Mouse (Mus musculus) midbrain, postnatal 0 days (tissue): ENCODE data around the gene AW011738. TPM values are rescaled to one million over a fixed set of nuclear protein-coding genes. Genes with fewer than 3 reads are reported as not detected.

Experiments used
- ATAC-seq: fragments of 200-750 bp; cut with Nextera tagmentation; 2 replicates; pipeline ENCODE4 v1.8.0; 2017; ENCODE audit warnings: moderate number of reproducible peaks, mild to moderate bottlenecking, moderate TSS enrichment, moderate library complexity; ENCODE audit not compliant: low FRiP score
- DNase-seq: peaks from one replicate; pipeline ENCODE4 v3.0.0-alpha.2; 2015; ENCODE audit warnings: low spot score
- H3K27ac ChIP-seq: fragments of 300-500 bp; sonication (generic); 2 replicates; pipeline ENCODE4 v1.5.1; 2014; ENCODE audit warnings: low read depth, mild to moderate bottlenecking, low read length, mixed read lengths
- H3K27me3 ChIP-seq: fragments of 300-500 bp; sonication (generic); 2 replicates; pipeline ENCODE4 v1.6.1; 2014; ENCODE audit warnings: low read length, control low read depth, mixed read lengths; ENCODE audit not compliant: insufficient read depth
- H3K36me3 ChIP-seq: fragments of 300-500 bp; sonication (generic); 2 replicates; pipeline ENCODE4 v1.6.1; 2014; ENCODE audit warnings: low read length, control low read depth, mixed read lengths; ENCODE audit not compliant: insufficient read depth
- H3K4me1 ChIP-seq: fragments of 300-500 bp; sonication (generic); 2 replicates; pipeline ENCODE4 v1.6.1; 2014; ENCODE audit warnings: mild to moderate bottlenecking, control low read depth, antibody characterized with exemption, low read length, mixed read lengths; ENCODE audit not compliant: insufficient read depth
- H3K4me2 ChIP-seq: fragments of 300-500 bp; sonication (generic); 2 replicates; pipeline ENCODE4 v1.6.1; 2014; ENCODE audit warnings: low read depth, mild to moderate bottlenecking, low read length, mixed read lengths; ENCODE audit not compliant: poor library complexity, severe bottlenecking
- H3K4me3 ChIP-seq: fragments of 300-500 bp; sonication (generic); 2 replicates; pipeline ENCODE4 v1.5.1; 2014; ENCODE audit warnings: low read depth, mild to moderate bottlenecking, low read length, moderate library complexity
- H3K9ac ChIP-seq: fragments of 300-500 bp; sonication (generic); replicated peaks from 2 replicates; pipeline ENCODE4 v1.6.1; 2014; ENCODE audit warnings: mild to moderate bottlenecking, low read length, moderate library complexity, mixed read lengths; ENCODE audit not compliant: poor library complexity, severe bottlenecking
- H3K9me3 ChIP-seq: fragments of 300-500 bp; sonication (generic); 2 replicates; pipeline ENCODE4 v1.6.1; 2016; ENCODE audit warnings: low read length, control low read depth
- CTCF ChIP-seq: IDR thresholded peaks from 2 replicates; pipeline ENCODE4 v1.5.1; 2016; ENCODE audit warnings: antibody characterized with exemption, mild to moderate bottlenecking
- WGBS: fragments of 180-500 bp; shearing (Covaris S2); extraction: QIAGEN DNeasy Blood & Tissue Kit; methylation state at CpG from one replicate; pipeline ENCODE4 v1.1.7; 2014; 5-methylcytosine and 5-hydroxymethylcytosine counted together
- polyA plus RNA-seq: library from polyadenylated mRNA; unstranded; fragments of >200 nt; fragmentation: Nextera tagmentation; extraction: Ambion mirVana; gene quantifications from 2 replicates; pipeline ENCODE4 v1.2.1, GENCODE M21; 2015
- total RNA-seq: library from RNA; depleted of rRNA; stranded (reverse); fragments of >200 nt; gene quantifications from 2 replicates; pipeline ENCODE4 v1.2.3, GENCODE M21; 2014; rRNA removed

The AW011738 gene
- total RNA-seq: 7.5 and 8.2 TPM in 2 replicates
- 3.5 and 3.7 TPM in 2 replicates for polyA plus RNA-seq

GRCm38 (mm10) chr4:156203001-156203412 lies at the start of gene AW011738:
Gene AW011738, plus strand, starts transcription at chr4:156203304.
- H3K27ac ChIP-seq: peak within 1 kb of the TSS; percentile 73
- no peaks in the 10 kb centered on the region for H3K36me3 ChIP-seq
- H3K27me3 ChIP-seq: peaks cover 7% of the 10 kb centered on the region; the same call in 1 of the 2 replicates
- H3K9me3 ChIP-seq: no peaks in the 10 kb centered on the region
- H3K9ac ChIP-seq: peak within 1 kb of the TSS; percentile 70
- WGBS: 1% methylated on average over 33 of the region's 39 CpGs
- peak within 1 kb of the TSS; percentile 89 for H3K4me2 ChIP-seq
- ATAC-seq (peak; percentile 67), DNase-seq (peak; percentile 79)
- TF ChIP-seq CTCF: no peak
- peak within 1 kb of the TSS; percentile 54 for H3K4me3 ChIP-seq
- H3K4me1 ChIP-seq: peaks cover 5% of the 10 kb centered on the region; the same call in 1 of the 2 replicates

- Histone ChIP-seq H3K9ac (no peak overlapping the region), H3K9me3 (no peaks in the 10 kb centered on the region), H3K27me3 (no peaks in the 10 kb centered on the region), H3K4me3 (no peak overlapping the region), H3K27ac (no peak overlapping the region), H3K4me2 (no peak overlapping the region), H3K4me1 (no peaks in the 10 kb centered on the region), H3K36me3 (no peaks in the 10 kb centered on the region)
- no peak for DNase-seq
- ATAC-seq: no peak
- WGBS: 95% methylated on average over 3 of the region's 3 CpGs
- no peak for TF ChIP-seq CTCF
Measured at GRCm38 (mm10) chr4:156154771-156155170, 48.3 kb upstream of the AW011738 start.

- Histone ChIP-seq H3K27me3 (no peaks in the 10 kb centered on the region), H3K4me2 (no peak overlapping the region), H3K9ac (no peak overlapping the region), H3K27ac (no peak overlapping the region), H3K4me1 (no peaks in the 10 kb centered on the region), H3K9me3 (no peaks in the 10 kb centered on the region), H3K36me3 (peaks cover 66% of the 10 kb centered on the region), H3K4me3 (no peak overlapping the region)
- TF ChIP-seq CTCF: no peak
- DNase-seq (no peak), ATAC-seq (no peak)
- 90% methylated on average over 9 of the region's 9 CpGs for WGBS
Measured at GRCm38 (mm10) chr4:156166477-156166876, 36.6 kb upstream of the AW011738 start.

- 90% methylated on average over 6 of the region's 8 CpGs for WGBS
- Histone ChIP-seq H3K27ac (no peak overlapping the region), H3K27me3 (no peaks in the 10 kb centered on the region), H3K9ac (no peak overlapping the region), H3K4me3 (no peak overlapping the region), H3K9me3 (no peaks in the 10 kb centered on the region), H3K4me1 (no peaks in the 10 kb centered on the region), H3K36me3 (peaks cover 83% of the 10 kb centered on the region), H3K4me2 (no peak overlapping the region)
- DNase-seq: no peak
- ATAC-seq: no peak
- TF ChIP-seq CTCF: no peak
Measured at GRCm38 (mm10) chr4:156168611-156169010, 34.5 kb upstream of the AW011738 start.

- no peaks in the 10 kb centered on the region for H3K27me3 ChIP-seq
- H3K9ac ChIP-seq: no peak overlapping the region
- DNase-seq (no peak), ATAC-seq (no peak)
- no peak for TF ChIP-seq CTCF
- no peak overlapping the region for H3K27ac ChIP-seq
- no peaks in the 10 kb centered on the region for H3K9me3 ChIP-seq
- H3K4me2 ChIP-seq: no peak overlapping the region
- no peaks in the 10 kb centered on the region for H3K4me1 ChIP-seq
- WGBS: 98% methylated on average over 10 of the region's 10 CpGs
- H3K36me3 ChIP-seq: peaks cover 86% of the 10 kb centered on the region
- no peak overlapping the region for H3K4me3 ChIP-seq
Measured at GRCm38 (mm10) chr4:156169129-156169528, 34.0 kb upstream of the AW011738 start.

- H3K27ac ChIP-seq: no peak overlapping the region
- no peak for DNase-seq
- WGBS: 97% methylated on average over 11 of the region's 11 CpGs
Measured at GRCm38 (mm10) chr4:156171828-156172227, 31.3 kb upstream of the AW011738 start.

More at GRCm38 (mm10) chr4:156171828-156172227, 31.3 kb upstream of the AW011738 start:
- H3K4me3 ChIP-seq: no peak overlapping the region
- H3K9ac ChIP-seq: no peak overlapping the region
- H3K27me3 ChIP-seq: no peaks in the 10 kb centered on the region
- no peak for ATAC-seq
- H3K4me1 ChIP-seq: no peaks in the 10 kb centered on the region
- TF ChIP-seq CTCF: no peak
- no peak overlapping the region for H3K4me2 ChIP-seq
- no peaks in the 10 kb centered on the region for H3K9me3 ChIP-seq
- peaks cover 98% of the 10 kb centered on the region for H3K36me3 ChIP-seq
